Mouse (Mus musculus) cerebellum, adult 2 months (tissue): Measurements from ENCODE around the gene Cav1.

Experiments used
- CTCF ChIP-seq: fragments of 200-500 bp; IDR thresholded peaks from 2 replicates; pipeline ENCODE4 v1.5.1; 2011; ENCODE audit warnings: low read depth, mild to moderate bottlenecking, control low read depth, low read length, moderate library complexity, borderline replicate concordance; ENCODE audit not compliant: insufficient read depth
- POLR2A ChIP-seq: fragments of 200-500 bp; IDR thresholded peaks from 2 replicates; pipeline ENCODE4 v1.6.1; 2011; ENCODE audit warnings: low read length, control low read depth, borderline replicate concordance; ENCODE audit not compliant: insufficient read depth

DNA sequence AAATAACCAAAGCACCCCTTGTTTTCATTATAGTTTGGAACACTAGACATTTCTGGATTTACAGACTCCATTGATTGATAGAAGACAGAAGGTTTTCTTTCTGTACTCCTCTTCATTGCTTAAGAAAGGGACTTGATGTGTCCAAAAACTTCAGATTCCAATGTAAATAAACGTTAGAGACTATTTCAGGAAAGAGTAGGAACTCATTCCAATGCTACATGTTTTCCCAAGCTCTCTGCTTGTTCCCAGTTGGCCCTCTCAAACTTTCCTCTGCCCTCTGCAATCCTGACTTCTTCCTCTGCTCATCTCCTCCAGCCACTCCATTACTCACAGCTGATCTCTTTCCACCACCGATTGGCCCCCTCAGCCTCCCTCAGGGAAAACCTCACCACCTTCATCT, 43.3 kb upstream of the Cav1 start:
- TF ChIP-seq CTCF (no peak), POLR2A (no peak)
